Mouse (Mus musculus): ENCODE measurements around the gene Cpne6. TPM values are rescaled to one million over a fixed set of nuclear protein-coding genes. Genes with fewer than 3 reads are reported as not detected.
A peak's percentile ranks its signal among the peaks of the same experiment; 100 is the strongest.

The Cpne6 gene
- polyA plus RNA-seq, 1 experiment from 2014 or later = 0.70 TPM

DNA sequence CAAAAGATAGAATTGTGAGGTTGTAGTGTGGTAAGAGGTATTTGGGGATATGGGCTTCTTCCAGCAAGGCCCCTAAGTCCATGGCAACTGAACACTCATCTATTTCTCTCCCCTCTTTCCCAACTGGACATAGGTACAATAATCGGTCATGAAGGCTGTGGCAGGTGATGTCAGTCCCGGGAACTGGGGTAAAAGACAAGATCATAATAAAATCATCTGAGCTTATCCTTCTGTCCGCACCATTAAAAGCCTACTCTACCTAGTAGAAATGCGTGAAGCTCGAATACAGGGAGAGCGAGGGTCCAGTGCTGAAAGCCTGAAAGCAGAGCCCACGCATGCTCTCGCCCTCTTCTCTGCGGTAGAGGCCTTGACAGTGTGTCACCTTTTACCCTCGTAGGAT is 30.6 kb upstream of the Cpne6 start:
- H3K4me2 ChIP-seq (replicated peaks) = no peak overlapping the region
- WGBS = 93% methylated on average over 10 of the region's 10 CpGs

GRCm38 (mm10) chr14:55484430-55485085 is 25.7 kb upstream of the Cpne6 start:
- Histone ChIP-seq H3K36me3 (no peaks in the 10 kb centered on the region), H3K27me3 (no peaks in the 10 kb centered on the region), H3K9me3 (no peaks in the 10 kb centered on the region), H3K4me2 (replicated peaks) (no peak overlapping the region), H3K4me1 (replicated peaks) (peaks cover under 1% of the 10 kb centered on the region; the same call in 1 of the 2 replicates), H3K9ac (replicated peaks) (no peak overlapping the region), H3K4me3 (replicated peaks) (no peak overlapping the region), H3K27ac (no peak overlapping the region)
- WGBS = 83% methylated on average over 5 of the region's 5 CpGs
- ATAC-seq = no peak

More for the DNA sequence above, 30.6 kb upstream of the Cpne6 start:
- no peaks in the 10 kb centered on the region for H3K36me3 ChIP-seq
- no peak overlapping the region for H3K9ac ChIP-seq (replicated peaks)
- peaks cover 4% of the 10 kb centered on the region; the same call in 1 of the 2 replicates for H3K4me1 ChIP-seq (replicated peaks)
- no peak overlapping the region for H3K27ac ChIP-seq
- no peaks in the 10 kb centered on the region for H3K9me3 ChIP-seq
- no peak for ATAC-seq
- no peaks in the 10 kb centered on the region for H3K27me3 ChIP-seq
- no peak overlapping the region for H3K4me3 ChIP-seq (replicated peaks)

DNA sequence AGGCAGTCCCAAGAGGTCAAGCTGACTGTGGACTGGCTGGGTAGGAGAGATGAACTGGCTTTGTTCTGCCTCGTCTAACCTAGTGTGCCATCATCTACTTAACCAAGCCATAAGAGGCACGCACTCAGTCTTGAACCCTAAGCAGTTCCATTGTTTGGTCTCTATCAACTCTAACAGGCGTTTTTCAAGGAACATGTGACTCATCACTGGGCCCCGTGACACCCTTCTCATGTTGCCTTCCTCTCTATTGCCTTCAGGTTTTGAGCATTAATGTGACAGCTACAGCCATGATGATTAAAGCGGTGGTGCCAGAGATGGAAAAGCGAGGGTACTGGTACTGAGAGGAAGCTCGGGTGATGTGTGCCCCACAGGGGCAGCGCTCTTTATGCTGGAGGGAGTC is 23.4 kb upstream of the Cpne6 start:
- H3K4me1 ChIP-seq (replicated peaks) = peaks cover 12% of the 10 kb centered on the region
- H3K9ac ChIP-seq (replicated peaks) = no peak overlapping the region
- H3K27me3 ChIP-seq = no peaks in the 10 kb centered on the region
- no peaks in the 10 kb centered on the region for H3K36me3 ChIP-seq
- H3K9me3 ChIP-seq = no peaks in the 10 kb centered on the region
- ATAC-seq = no peak
- no peak overlapping the region for H3K27ac ChIP-seq
- no peak overlapping the region for H3K4me3 ChIP-seq (replicated peaks)
- WGBS = 93% methylated on average over 8 of the region's 8 CpGs
- H3K4me2 ChIP-seq (replicated peaks) = no peak overlapping the region

GRCm38 (mm10) chr14:55490361-55491201 is 19.7 kb upstream of the Cpne6 start, which contains the start of gene Carmil3:
Carmil3 (plus strand) TSS chr14:55490651.
- Histone ChIP-seq H3K9me3 (no peaks in the 10 kb centered on the region), H3K4me1 (replicated peaks) (peaks cover 26% of the 10 kb centered on the region), H3K4me3 (replicated peaks) (peak within 1 kb of the TSS; percentile 87), H3K27me3 (no peaks in the 10 kb centered on the region), H3K27ac (peak within 1 kb of the TSS; percentile 94), H3K9ac (replicated peaks) (peak within 1 kb of the TSS; percentile 90), H3K4me2 (replicated peaks) (peak within 1 kb of the TSS; percentile 72), H3K36me3 (peaks cover 27% of the 10 kb centered on the region)
- under 1% methylated on average over 61 of the region's 68 CpGs for WGBS
- peak; percentile 91 for ATAC-seq

DNA sequence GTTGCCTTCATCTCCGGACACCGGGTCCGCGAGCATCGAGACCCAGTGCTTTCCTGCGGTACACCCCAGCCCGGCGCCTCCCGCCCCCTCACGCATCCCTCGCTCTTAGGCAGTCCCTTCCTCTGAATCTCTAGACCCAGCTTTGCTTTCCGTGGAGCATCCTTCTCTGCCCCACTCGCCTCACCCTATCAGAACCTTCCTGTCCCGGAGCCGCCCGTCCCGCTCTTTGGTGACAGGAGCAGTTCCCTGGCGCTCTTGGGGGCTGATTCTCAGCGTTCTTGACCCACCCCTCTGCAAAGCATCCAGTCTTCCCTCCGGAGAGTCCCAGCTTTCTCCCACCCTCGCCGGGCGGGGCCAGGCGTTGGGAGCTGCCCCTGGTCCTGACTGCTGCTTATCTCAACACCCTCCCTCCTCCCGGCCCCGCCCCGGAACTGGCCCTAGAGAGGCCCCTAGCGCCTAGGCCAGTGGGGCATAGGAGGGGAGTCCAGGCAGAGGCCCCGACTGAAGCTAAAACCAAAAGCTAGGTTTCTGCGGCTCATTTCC is 18.9 kb upstream of the Cpne6 start:
- Histone ChIP-seq H3K27ac (peak overlapping the region; percentile 94), H3K9me3 (no peaks in the 10 kb centered on the region), H3K27me3 (no peaks in the 10 kb centered on the region), H3K4me3 (replicated peaks) (peak overlapping the region; percentile 87), H3K4me2 (replicated peaks) (peak overlapping the region; percentile 72), H3K9ac (replicated peaks) (peak overlapping the region; percentile 90), H3K4me1 (replicated peaks) (peaks cover 26% of the 10 kb centered on the region), H3K36me3 (peaks cover 35% of the 10 kb centered on the region)
- ATAC-seq = peak; percentile 81
- WGBS = under 1% methylated on average over 30 of the region's 30 CpGs

DNA sequence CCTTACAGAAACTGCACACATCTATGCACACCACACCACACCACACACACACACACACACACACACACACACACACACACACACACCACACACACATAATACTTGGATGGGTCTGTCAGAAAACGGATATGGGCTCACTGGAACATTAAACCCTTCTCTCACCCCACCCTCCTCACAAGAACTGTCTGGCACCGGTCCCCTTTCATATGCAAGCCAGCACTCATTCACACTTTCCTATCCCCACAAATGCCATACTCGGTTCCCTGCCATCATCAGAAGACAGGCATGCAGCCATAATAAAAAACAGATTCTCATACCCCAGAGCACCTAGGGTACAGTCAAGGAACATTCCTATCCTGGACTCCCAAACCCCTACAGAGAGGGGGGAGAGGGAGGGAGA is 18.1 kb upstream of the Cpne6 start:
- Histone ChIP-seq H3K27me3 (no peaks in the 10 kb centered on the region), H3K36me3 (peaks cover 41% of the 10 kb centered on the region), H3K4me2 (replicated peaks) (peak overlapping the region; percentile 72), H3K4me3 (replicated peaks) (peak overlapping the region; percentile 87), H3K27ac (no peak overlapping the region), H3K4me1 (replicated peaks) (peaks cover 26% of the 10 kb centered on the region), H3K9me3 (no peaks in the 10 kb centered on the region), H3K9ac (replicated peaks) (peak overlapping the region; percentile 90)
- WGBS = 60% methylated on average over 3 of the region's 3 CpGs
- no peak for ATAC-seq

DNA sequence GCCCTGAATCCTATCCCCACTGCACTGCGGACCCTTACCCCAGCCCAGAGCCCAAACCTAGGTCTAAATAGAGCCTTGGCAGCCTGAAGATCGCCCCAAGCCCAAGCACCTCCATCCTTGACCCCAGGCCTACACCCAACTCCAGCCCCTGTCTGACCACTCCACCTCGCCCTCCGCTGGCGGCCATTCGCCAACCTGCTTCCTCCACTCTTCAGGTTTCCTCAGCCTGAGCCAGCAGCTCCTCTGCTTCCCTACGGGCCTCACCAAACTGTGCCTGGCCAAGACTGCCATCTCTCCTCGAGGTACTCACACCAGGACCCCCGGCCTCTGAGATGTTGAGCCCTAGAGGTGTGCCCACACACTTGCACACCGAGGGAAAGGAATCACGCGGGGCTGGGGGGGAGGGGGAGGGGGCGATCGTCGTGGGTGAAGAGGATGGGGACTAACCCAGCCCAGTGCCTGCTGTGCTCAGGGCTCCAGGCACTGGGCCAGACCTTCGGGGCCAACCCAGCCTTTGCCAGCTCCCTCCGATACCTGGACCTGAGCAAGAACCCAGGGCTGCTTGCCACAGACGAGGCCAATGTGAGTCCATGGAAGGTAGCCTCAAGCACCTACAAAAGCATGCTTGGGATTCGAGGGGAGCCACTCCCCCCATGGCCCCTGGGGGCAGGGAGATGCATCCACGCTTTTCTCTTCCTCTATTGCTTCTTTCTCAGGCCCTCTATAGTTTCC is 14.6 kb upstream of the Cpne6 start:
- no peak for ATAC-seq
- Histone ChIP-seq H3K27ac (no peak overlapping the region), H3K9ac (replicated peaks) (no peak overlapping the region), H3K4me2 (replicated peaks) (no peak overlapping the region), H3K9me3 (no peaks in the 10 kb centered on the region), H3K4me1 (replicated peaks) (peaks cover 21% of the 10 kb centered on the region), H3K4me3 (replicated peaks) (no peak overlapping the region), H3K36me3 (peaks cover 70% of the 10 kb centered on the region), H3K27me3 (no peaks in the 10 kb centered on the region)
- WGBS = 76% methylated on average over 20 of the region's 20 CpGs

DNA sequence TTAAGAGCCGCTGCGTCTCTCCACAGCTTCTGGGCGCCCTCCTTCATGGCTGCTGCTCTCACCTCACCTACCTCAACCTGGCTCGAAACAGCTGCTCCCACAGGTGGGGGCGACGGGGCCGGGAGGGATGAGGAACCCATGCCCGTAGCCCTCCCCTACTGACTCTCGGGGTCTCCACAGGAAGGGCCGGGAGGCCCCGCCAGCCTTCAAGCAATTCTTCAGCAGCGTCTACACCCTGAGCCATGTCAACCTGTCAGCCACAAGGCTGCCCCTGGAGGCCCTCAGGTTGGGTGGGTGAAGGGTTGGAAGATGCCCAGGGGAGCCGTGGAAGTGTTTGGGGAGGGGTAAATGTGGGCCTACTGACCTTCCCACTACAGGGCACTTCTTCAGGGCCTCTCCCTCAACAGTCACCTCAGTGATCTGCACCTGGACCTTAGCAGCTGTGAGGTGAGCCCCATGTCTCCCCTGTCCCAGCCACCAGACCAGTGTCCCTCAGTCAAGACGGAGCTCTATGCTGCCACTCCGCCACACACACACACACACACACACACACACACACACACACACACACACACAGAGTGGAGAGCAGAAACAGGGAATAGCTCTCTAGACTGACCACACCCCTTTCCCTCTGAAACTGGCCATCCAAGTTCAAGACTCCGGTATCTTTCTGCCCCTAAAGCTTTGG is 13.3 kb upstream of the Cpne6 start:
- Histone ChIP-seq H3K36me3 (peaks cover 82% of the 10 kb centered on the region), H3K4me1 (replicated peaks) (peaks cover 16% of the 10 kb centered on the region), H3K27ac (no peak overlapping the region), H3K9ac (replicated peaks) (no peak overlapping the region), H3K9me3 (no peaks in the 10 kb centered on the region), H3K4me2 (replicated peaks) (no peak overlapping the region), H3K4me3 (replicated peaks) (no peak overlapping the region), H3K27me3 (no peaks in the 10 kb centered on the region)
- 82% methylated on average over 15 of the region's 16 CpGs for WGBS
- peak; percentile 57 for ATAC-seq

- H3K27me3 ChIP-seq = no peaks in the 10 kb centered on the region
- H3K4me3 ChIP-seq (replicated peaks) = no peak overlapping the region
- no peaks in the 10 kb centered on the region for H3K9me3 ChIP-seq
- peak; percentile 78 for ATAC-seq
- H3K9ac ChIP-seq (replicated peaks) = no peak overlapping the region; the same call in 1 of the 2 replicates
- peaks cover 11% of the 10 kb centered on the region for H3K4me1 ChIP-seq (replicated peaks)
- H3K4me2 ChIP-seq (replicated peaks) = no peak overlapping the region
- no peak overlapping the region for H3K27ac ChIP-seq
- 30% methylated on average over 6 of the region's 6 CpGs for WGBS
- H3K36me3 ChIP-seq = peaks cover 88% of the 10 kb centered on the region
These were observed 12.8 kb upstream of the Cpne6 start for GRCm38 (mm10) chr14:55497449-55497821.

DNA sequence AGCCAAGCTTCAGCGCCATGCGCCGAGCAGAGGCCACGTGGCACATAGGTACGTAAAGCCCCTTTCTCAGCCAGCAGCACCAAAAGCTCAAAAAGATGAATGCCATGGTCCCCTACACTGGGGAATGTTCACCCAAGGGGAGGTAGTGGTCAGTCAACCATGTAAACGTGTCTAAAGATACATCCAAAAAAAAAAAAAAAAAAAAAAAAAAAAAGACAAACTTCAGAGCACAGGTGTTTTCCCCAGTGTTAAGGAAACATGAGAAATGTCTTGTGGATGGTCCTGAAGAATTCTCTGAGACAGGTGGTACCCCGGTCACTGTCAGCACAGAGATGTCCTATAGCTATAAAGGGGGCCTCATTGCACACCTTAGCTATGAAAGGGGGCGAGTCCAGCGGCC is 4.6 kb upstream of the Cpne6 start:
- no peaks in the 10 kb centered on the region for H3K27me3 ChIP-seq
- no peak overlapping the region for H3K9ac ChIP-seq (replicated peaks)
- no peak overlapping the region for H3K4me2 ChIP-seq (replicated peaks)
- H3K9me3 ChIP-seq = no peaks in the 10 kb centered on the region
- 92% methylated on average over 9 of the region's 9 CpGs for WGBS
- H3K36me3 ChIP-seq = peaks cover 53% of the 10 kb centered on the region
- no peak overlapping the region for H3K27ac ChIP-seq
- ATAC-seq = no peak
- H3K4me3 ChIP-seq (replicated peaks) = no peak overlapping the region
- peaks cover 9% of the 10 kb centered on the region; the same call in 1 of the 2 replicates for H3K4me1 ChIP-seq (replicated peaks)

GRCm38 (mm10) chr14:55507801-55508200 is 2.4 kb upstream of the Cpne6 start:
- Histone ChIP-seq H3K27me3 (no peaks in the 10 kb centered on the region), H3K9ac (replicated peaks) (no peak overlapping the region), H3K4me3 (replicated peaks) (no peak overlapping the region), H3K9me3 (no peaks in the 10 kb centered on the region), H3K4me2 (replicated peaks) (no peak overlapping the region), H3K4me1 (replicated peaks) (peaks cover 18% of the 10 kb centered on the region), H3K36me3 (peaks cover 31% of the 10 kb centered on the region; the same call in 1 of the 2 replicates), H3K27ac (no peak overlapping the region; the same call in 1 of the 2 replicates)
- 65% methylated on average over 7 of the region's 7 CpGs for WGBS
- ATAC-seq = no peak

Measured in midbrain, embryonic 13.5 days (tissue).